Mouse (Mus musculus): ENCODE data around the gene Ap2a1.

DNA sequence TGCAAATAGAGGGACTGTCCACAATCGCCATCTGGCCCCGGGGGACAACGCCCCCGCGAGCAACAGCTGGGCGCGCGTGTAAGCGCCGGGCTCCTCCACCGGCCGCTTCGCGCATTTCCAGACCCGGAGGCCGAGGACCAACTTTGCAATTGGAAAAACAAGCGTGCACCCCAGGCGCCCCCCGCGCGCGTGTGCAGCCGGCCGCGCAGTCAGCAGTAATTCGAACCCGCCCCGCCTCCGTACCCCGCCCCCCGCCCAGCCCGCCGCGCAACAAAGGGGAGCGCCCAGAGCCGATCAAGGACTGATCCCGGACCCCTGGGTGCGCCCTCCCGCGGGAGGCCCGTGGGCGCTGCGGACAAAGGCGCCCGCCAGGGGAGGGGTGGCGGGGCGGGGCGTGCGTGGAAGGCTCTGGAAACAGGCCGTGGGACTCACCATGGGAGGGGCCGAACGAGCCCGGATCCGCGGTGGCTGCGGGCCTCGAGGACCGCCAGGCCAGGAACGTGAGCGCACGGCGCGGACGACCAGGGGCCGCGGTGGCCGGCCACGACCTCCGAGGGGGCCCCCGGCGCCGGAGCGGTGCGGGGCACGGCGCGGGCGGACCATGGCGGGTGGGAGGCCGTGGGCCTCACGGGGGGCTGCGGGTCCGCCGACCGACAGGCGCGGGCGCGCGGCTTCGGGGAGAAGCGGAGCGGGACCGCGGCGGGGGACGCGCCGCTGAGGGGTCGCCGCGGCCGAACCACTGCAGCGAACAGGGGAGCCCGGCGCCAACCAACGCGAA is 60.2 kb downstream of the Ap2a1 start:
- TF ChIP-seq ZNF384 (IDR thresholded peaks at IDR 0.05; ENCODE audit: low read depth, low read length): no peak
- TF ChIP-seq MAFK (IDR thresholded peaks at IDR 0.05; ENCODE audit: insufficient read depth, low read depth, low read length): peak; percentile 64; the same call in 1 of the 2 replicates
- no peak for TF ChIP-seq HCFC1 (IDR thresholded peaks at IDR 0.05; ENCODE audit: borderline replicate concordance, insufficient read depth, low read length)
- TF ChIP-seq ZC3H11A (IDR thresholded peaks at IDR 0.05; ENCODE audit: borderline replicate concordance, low read depth, low read length): no peak
- TF ChIP-seq CHD2 (IDR thresholded peaks at IDR 0.05; ENCODE audit: low read depth, low read length): no peak

Measured in ES-E14 (cell line).